Mouse (Mus musculus) hindbrain, embryonic 14.5 days (tissue): Measurements from ENCODE around the gene Rusc2. TPM values are rescaled to one million over a fixed set of nuclear protein-coding genes. Genes with fewer than 3 reads are reported as not detected.

Experiments used
- ATAC-seq: fragments of 200-750 bp; cut with Nextera tagmentation; 2 replicates; pipeline ENCODE4 v1.8.0; 2017; ENCODE audit warnings: moderate number of reproducible peaks, mild to moderate bottlenecking, moderate TSS enrichment, moderate library complexity; ENCODE audit not compliant: low FRiP score
- DNase-seq: peaks from one replicate; pipeline ENCODE4 v3.0.0-alpha.2; 2015; ENCODE audit warnings: low spot score
- H3K27ac ChIP-seq: fragments of 300-500 bp; sonication (generic); 2 replicates; pipeline ENCODE4 v1.5.1; 2014; ENCODE audit warnings: mild to moderate bottlenecking, moderate library complexity
- H3K27me3 ChIP-seq: fragments of 300-500 bp; sonication (generic); 2 replicates; pipeline ENCODE4 v1.6.1; 2014; ENCODE audit warnings: mild to moderate bottlenecking, low read length, mixed read lengths; ENCODE audit not compliant: control insufficient read depth, insufficient read depth
- H3K36me3 ChIP-seq: fragments of 300-500 bp; sonication (generic); replicated peaks from 2 replicates; pipeline ENCODE4 v1.6.1; 2014; ENCODE audit not compliant: control insufficient read depth, insufficient read depth
- H3K4me1 ChIP-seq: fragments of 300-500 bp; sonication (generic); replicated peaks from 2 replicates; pipeline ENCODE4 v1.6.1; 2014; ENCODE audit warnings: antibody characterized with exemption, low read length, mixed read lengths; ENCODE audit not compliant: control insufficient read depth, insufficient read depth
- H3K4me2 ChIP-seq: fragments of 300-500 bp; sonication (generic); replicated peaks from 2 replicates; pipeline ENCODE4 v1.6.1; 2014; ENCODE audit warnings: mild to moderate bottlenecking, moderate library complexity
- H3K4me3 ChIP-seq: fragments of 300-500 bp; sonication (generic); replicated peaks from 2 replicates; pipeline ENCODE4 v1.5.1; 2014; ENCODE audit warnings: mild to moderate bottlenecking, low read length
- H3K9ac ChIP-seq: fragments of 300-500 bp; sonication (generic); 2 replicates; pipeline ENCODE4 v1.6.1; 2014
- H3K9me3 ChIP-seq: fragments of 300-500 bp; sonication (generic); 2 replicates; pipeline ENCODE4 v1.6.1; 2016; ENCODE audit warnings: low read length; ENCODE audit not compliant: control insufficient read depth
- WGBS: fragments of 180-500 bp; shearing (Covaris S2); extraction: QIAGEN DNeasy Blood & Tissue Kit; methylation state at CpG from one replicate; pipeline ENCODE4 v1.1.7; 2014; 5-methylcytosine and 5-hydroxymethylcytosine counted together
- polyA plus RNA-seq: library from polyadenylated mRNA; unstranded; fragments of >200 nt; fragmentation: Nextera tagmentation; extraction: Ambion mirVana; gene quantifications from 2 replicates; pipeline ENCODE4 v1.2.1, GENCODE M21; 2014

The Rusc2 gene
- 58.3 and 58.5 TPM in 2 replicates for polyA plus RNA-seq

GRCm38 (mm10) chr4:43381408-43382154, at the start of gene Rusc2:
Rusc2 (plus strand) TSS chr4:43381979.
- peak; percentile 95 for DNase-seq
- H3K4me1 ChIP-seq = peaks cover 20% of the 10 kb centered on the region
- H3K27ac ChIP-seq = peak within 1 kb of the TSS; percentile 87
- H3K9me3 ChIP-seq = no peaks in the 10 kb centered on the region
- ATAC-seq = peak; percentile 96
- under 1% methylated on average over 58 of the region's 63 CpGs for WGBS
- H3K9ac ChIP-seq = peak within 1 kb of the TSS; percentile 75
- peak within 1 kb of the TSS; percentile 88 for H3K4me2 ChIP-seq
- H3K27me3 ChIP-seq = no peaks in the 10 kb centered on the region
- no peaks in the 10 kb centered on the region for H3K36me3 ChIP-seq
- H3K4me3 ChIP-seq = peak within 1 kb of the TSS; percentile 71

- no peaks in the 10 kb centered on the region for H3K4me1 ChIP-seq
- H3K9me3 ChIP-seq = 0 out of 2 replicates have a peak, but pooled peaks cover 10% of the 10 kb centered on the region
- H3K4me3 ChIP-seq = no peak overlapping the region
- ATAC-seq (no peak), DNase-seq (no peak)
- no peaks in the 10 kb centered on the region for H3K36me3 ChIP-seq
- no peak overlapping the region for H3K27ac ChIP-seq
- WGBS = 44% methylated on average over 2 of the region's 2 CpGs
- H3K9ac ChIP-seq = no peak overlapping the region
- no peak overlapping the region for H3K4me2 ChIP-seq
- no peaks in the 10 kb centered on the region for H3K27me3 ChIP-seq
Observed at GRCm38 (mm10) chr4:43334771-43335170, 47.0 kb upstream of the Rusc2 start.

GRCm38 (mm10) chr4:43336176-43336575, 45.6 kb upstream of the Rusc2 start:
- 0 out of 2 replicates have a peak, but pooled peaks cover 10% of the 10 kb centered on the region for H3K9me3 ChIP-seq
- no peak for ATAC-seq

GRCm38 (mm10) chr4:43340096-43340804, 41.5 kb upstream of the Rusc2 start:
- ATAC-seq (no peak), DNase-seq (no peak)
- H3K4me3 ChIP-seq = no peak overlapping the region
- no peaks in the 10 kb centered on the region for H3K27me3 ChIP-seq
- no peak overlapping the region for H3K4me2 ChIP-seq
- no peaks in the 10 kb centered on the region for H3K4me1 ChIP-seq
- H3K9ac ChIP-seq = no peak overlapping the region
- WGBS = 79% methylated on average over 4 of the region's 4 CpGs
- 0 out of 2 replicates have a peak, but pooled peaks cover 10% of the 10 kb centered on the region for H3K9me3 ChIP-seq
- H3K27ac ChIP-seq = no peak overlapping the region
- H3K36me3 ChIP-seq = no peaks in the 10 kb centered on the region

More at GRCm38 (mm10) chr4:43336176-43336575, 45.6 kb upstream of the Rusc2 start:
- Histone ChIP-seq H3K4me3 (no peak overlapping the region), H3K4me2 (no peak overlapping the region), H3K27ac (no peak overlapping the region), H3K36me3 (no peaks in the 10 kb centered on the region), H3K9ac (no peak overlapping the region), H3K4me1 (no peaks in the 10 kb centered on the region), H3K27me3 (no peaks in the 10 kb centered on the region)
- DNase-seq = no peak

GRCm38 (mm10) chr4:43341276-43341891, 40.4 kb upstream of the Rusc2 start:
- H3K9ac ChIP-seq = no peak overlapping the region
- H3K27ac ChIP-seq = no peak overlapping the region
- DNase-seq (no peak), ATAC-seq (no peak)
- H3K9me3 ChIP-seq = 0 out of 2 replicates have a peak, but pooled peaks cover 4% of the 10 kb centered on the region
- H3K36me3 ChIP-seq = no peaks in the 10 kb centered on the region
- no peaks in the 10 kb centered on the region for H3K27me3 ChIP-seq
- H3K4me2 ChIP-seq = no peak overlapping the region
- no peak overlapping the region for H3K4me3 ChIP-seq
- WGBS = 43% methylated on average over 7 of the region's 7 CpGs
- no peaks in the 10 kb centered on the region for H3K4me1 ChIP-seq

- H3K4me1 ChIP-seq = no peaks in the 10 kb centered on the region
- H3K27ac ChIP-seq = no peak overlapping the region
- H3K9ac ChIP-seq = no peak overlapping the region
- H3K4me2 ChIP-seq = no peak overlapping the region
- no peaks in the 10 kb centered on the region for H3K36me3 ChIP-seq
- DNase-seq (no peak), ATAC-seq (no peak)
- H3K4me3 ChIP-seq = no peak overlapping the region
- H3K9me3 ChIP-seq = no peaks in the 10 kb centered on the region
- WGBS = 90% methylated on average over 10 of the region's 10 CpGs
- no peaks in the 10 kb centered on the region for H3K27me3 ChIP-seq
Observed at GRCm38 (mm10) chr4:43342443-43342842, 39.3 kb upstream of the Rusc2 start.

- H3K9ac ChIP-seq = no peak overlapping the region
- no peaks in the 10 kb centered on the region for H3K4me1 ChIP-seq
- H3K27ac ChIP-seq = no peak overlapping the region
- ATAC-seq (no peak), DNase-seq (no peak)
- 93% methylated on average over 2 of the region's 2 CpGs for WGBS
- H3K4me3 ChIP-seq = no peak overlapping the region
- H3K4me2 ChIP-seq = no peak overlapping the region
- no peaks in the 10 kb centered on the region for H3K9me3 ChIP-seq
- H3K27me3 ChIP-seq = no peaks in the 10 kb centered on the region
- no peaks in the 10 kb centered on the region for H3K36me3 ChIP-seq
Observed at GRCm38 (mm10) chr4:43344932-43345331, 36.8 kb upstream of the Rusc2 start.

GRCm38 (mm10) chr4:43349206-43349605, 32.6 kb upstream of the Rusc2 start:
- Histone ChIP-seq H3K9me3 (no peaks in the 10 kb centered on the region), H3K27ac (no peak overlapping the region), H3K36me3 (no peaks in the 10 kb centered on the region), H3K27me3 (no peaks in the 10 kb centered on the region), H3K4me1 (no peaks in the 10 kb centered on the region), H3K4me2 (no peak overlapping the region), H3K9ac (no peak overlapping the region), H3K4me3 (no peak overlapping the region)
- no peak for ATAC-seq
- WGBS = 94% methylated on average over 5 of the region's 5 CpGs
- no peak for DNase-seq

- Histone ChIP-seq H3K4me2 (no peak overlapping the region), H3K4me1 (no peaks in the 10 kb centered on the region), H3K36me3 (no peaks in the 10 kb centered on the region), H3K27ac (no peak overlapping the region), H3K9ac (no peak overlapping the region), H3K27me3 (no peaks in the 10 kb centered on the region), H3K4me3 (no peak overlapping the region), H3K9me3 (no peaks in the 10 kb centered on the region)
- ATAC-seq = no peak
- WGBS = 76% methylated on average over 6 of the region's 6 CpGs
- no peak for DNase-seq
Observed at GRCm38 (mm10) chr4:43350038-43350560, 31.7 kb upstream of the Rusc2 start.
